Mouse (Mus musculus): ENCODE measurements around the gene Mras. TPM values are rescaled to one million over a fixed set of nuclear protein-coding genes. Genes with fewer than 3 reads are reported as not detected.

Mras gene
- 100 to 1,000 TPM; 151 to 157 TPM for total RNA-seq (2021)

- no peak for DNase-seq (ENCODE audit: low spot score in 2 of 2)
- intact Hi-C loops (cut with DNase I), result loop anchor here (5.0 kb wide), 1 partner anchor 50 kb away; no protein-coding TSS in a partner anchor
These were observed at the start of gene Mras for GRCm38 (mm10) chr9:99437031-99437764. Gene Mras, minus strand, starts transcription at chr9:99437381.

GRCm38 (mm10) chr9:99485144-99485543 is 48.0 kb upstream of the Mras start:
- DNase-seq (ENCODE audit: low spot score in 2 of 2), result no peak
- intact Hi-C loops (cut with DNase I), result no loop called here

GRCm38 (mm10) chr9:99484632-99485031 is 47.5 kb upstream of the Mras start:
- DNase-seq (ENCODE audit: low spot score in 2 of 2), result no peak
- intact Hi-C loops (cut with DNase I), result no loop called here

- DNase-seq (ENCODE audit: low spot score in 2 of 2), result no peak
- intact Hi-C loops (cut with DNase I), result no loop called here
These were observed 46.0 kb upstream of the Mras start for GRCm38 (mm10) chr9:99483191-99483590.

- intact Hi-C loops (cut with DNase I), result no loop called here
These were observed 43.6 kb upstream of the Mras start for GRCm38 (mm10) chr9:99480764-99481163.

GRCm38 (mm10) chr9:99479181-99479711 is 42.1 kb upstream of the Mras start:
- intact Hi-C loops (cut with DNase I), result loop anchor here (10.0 kb wide), 1 partner anchor 106 kb away; no protein-coding TSS in a partner anchor
- DNase-seq (ENCODE audit: low spot score in 2 of 2), result peak; percentile 33 to 35

More at GRCm38 (mm10) chr9:99480764-99481163, 43.6 kb upstream of the Mras start:
- DNase-seq (ENCODE audit: low spot score in 2 of 2), result peak in 1 of 2 experiments; percentile 16

- no peak for DNase-seq (ENCODE audit: low spot score in 2 of 2)
- intact Hi-C loops (cut with DNase I), result loop anchor here (10.0 kb wide), 1 partner anchor 113 kb away; no protein-coding TSS in a partner anchor
These were observed 34.2 kb upstream of the Mras start for GRCm38 (mm10) chr9:99471334-99471733.

GRCm38 (mm10) chr9:99470347-99471092 is 33.3 kb upstream of the Mras start:
- intact Hi-C loops (cut with DNase I), result loop anchor here (10.0 kb wide), 1 partner anchor 114 kb away; no protein-coding TSS in a partner anchor

GRCm38 (mm10) chr9:99469681-99470273 is 32.6 kb upstream of the Mras start:
- no peak for DNase-seq (ENCODE audit: low spot score in 2 of 2)
- intact Hi-C loops (cut with DNase I), result loop anchor here (10.0 kb wide), 1 partner anchor 115 kb away; no protein-coding TSS in a partner anchor

More at GRCm38 (mm10) chr9:99470347-99471092, 33.3 kb upstream of the Mras start:
- DNase-seq (ENCODE audit: low spot score in 2 of 2), result no peak

- intact Hi-C loops (cut with DNase I), result no loop called here
- no peak for DNase-seq (ENCODE audit: low spot score in 2 of 2)
These were observed 31.4 kb upstream of the Mras start for GRCm38 (mm10) chr9:99468572-99468971.

- intact Hi-C loops (cut with DNase I), result no loop called here
- no peak for DNase-seq (ENCODE audit: low spot score in 2 of 2)
These were observed 27.7 kb upstream of the Mras start for GRCm38 (mm10) chr9:99464876-99465275.

GRCm38 (mm10) chr9:99459730-99460129 is 22.5 kb upstream of the Mras start:
- intact Hi-C loops (cut with DNase I), result no loop called here
- no peak for DNase-seq (ENCODE audit: low spot score in 2 of 2)

GRCm38 (mm10) chr9:99458529-99459208 is 21.5 kb upstream of the Mras start:
- intact Hi-C loops (cut with DNase I), result no loop called here
- DNase-seq (ENCODE audit: low spot score in 2 of 2), result no peak

GRCm38 (mm10) chr9:99454211-99454610 is 17.0 kb upstream of the Mras start:
- intact Hi-C loops (cut with DNase I), result no loop called here
- DNase-seq (ENCODE audit: low spot score in 2 of 2), result no peak

GRCm38 (mm10) chr9:99451161-99451560 is 14.0 kb upstream of the Mras start, which contains the start of gene Nme9:
Gene Nme9, plus strand, starts transcription at chr9:99451475.
- no peak for DNase-seq (ENCODE audit: low spot score in 2 of 2)

GRCm38 (mm10) chr9:99449886-99450647 is 12.9 kb upstream of the Mras start:
- DNase-seq (ENCODE audit: low spot score in 2 of 2), result no peak
- intact Hi-C loops (cut with DNase I), result loop anchor here (5.0 kb wide), 2 partner anchors 208 to 388 kb away; partner anchors contain the start of gene Cep70

More at GRCm38 (mm10) chr9:99451161-99451560, 14.0 kb upstream of the Mras start, which contains the start of gene Nme9:
- intact Hi-C loops (cut with DNase I), result no loop called here

GRCm38 (mm10) chr9:99447323-99447722 is 10.1 kb upstream of the Mras start:
- intact Hi-C loops (cut with DNase I), result loop anchor here (5.0 kb wide), 2 partner anchors 205 to 385 kb away; partner anchors contain the start of gene Cep70
- no peak for DNase-seq (ENCODE audit: low spot score in 2 of 2)

- no peak for DNase-seq (ENCODE audit: low spot score in 2 of 2)
- intact Hi-C loops (cut with DNase I), result loop anchor here (5.0 kb wide), 2 partner anchors 204 to 384 kb away; partner anchors contain the start of gene Cep70
These were observed 9.1 kb upstream of the Mras start for GRCm38 (mm10) chr9:99446259-99446658.

All from left cerebral cortex, postnatal 36 days (tissue).